Mouse (Mus musculus) thymus, adult 2 months (tissue): Measurements from ENCODE around the gene Hpcal4. TPM values are rescaled to one million over a fixed set of nuclear protein-coding genes. Genes with fewer than 3 reads are reported as not detected.
A peak's percentile ranks its signal among the peaks of the same experiment; 100 is the strongest.

Experiments used
- DNase-seq: peaks from one replicate; pipeline ENCODE4 v3.0.0; 2021
- H3K27ac ChIP-seq: fragments of 200-500 bp; 2 replicates; pipeline ENCODE4 v1.5.1; 2012; ENCODE audit warnings: low read length, control low read depth; ENCODE audit not compliant: control insufficient read depth, insufficient read depth
- H3K27me3 ChIP-seq: fragments of 200-500 bp; 2 replicates; pipeline ENCODE4 v1.6.1; 2012; ENCODE audit warnings: mild to moderate bottlenecking, low read length, moderate library complexity, mixed read lengths; ENCODE audit not compliant: control insufficient read depth, insufficient read depth
- H3K36me3 ChIP-seq: fragments of 200-500 bp; 2 replicates; pipeline ENCODE4 v1.6.1; 2012; ENCODE audit warnings: mild to moderate bottlenecking, low read length, moderate library complexity; ENCODE audit not compliant: control insufficient read depth, insufficient read depth
- H3K4me1 ChIP-seq: fragments of 200-500 bp; replicated peaks from 2 replicates; pipeline ENCODE4 v1.6.1; 2012; ENCODE audit warnings: low read length; ENCODE audit not compliant: control insufficient read depth, insufficient read depth
- H3K4me3 ChIP-seq: fragments of 200-500 bp; 2 replicates; pipeline ENCODE4 v1.5.1; 2012; ENCODE audit warnings: mild to moderate bottlenecking, low read length, control low read depth, moderate library complexity; ENCODE audit not compliant: control insufficient read depth, insufficient read depth
- CTCF ChIP-seq: fragments of 200-500 bp; IDR thresholded peaks from 2 replicates; pipeline ENCODE4 v1.5.1; 2012; ENCODE audit warnings: mild to moderate bottlenecking, control low read depth, low read length, moderate library complexity, borderline replicate concordance; ENCODE audit not compliant: control insufficient read depth, poor library complexity, insufficient read depth; ENCODE audit errors: extremely low read depth
- POLR2A ChIP-seq: fragments of 200-500 bp; IDR thresholded peaks from 2 replicates; pipeline ENCODE4 v1.6.1; 2012; ENCODE audit warnings: mild to moderate bottlenecking, low read length, control low read depth, moderate library complexity; ENCODE audit not compliant: control insufficient read depth, poor library complexity, insufficient read depth; ENCODE audit errors: extremely low read depth
- WGBS: fragments of 180-500 bp; shearing (Covaris S2); methylation state at CpG from one replicate; pipeline ENCODE4 v1.1.7; 2018; 5-methylcytosine and 5-hydroxymethylcytosine counted together
- polyA plus RNA-seq: library from polyadenylated mRNA; depleted of rRNA; stranded (reverse); fragments of >200 nt; gene quantifications from 2 replicates; pipeline ENCODE4 v1.2.3, GENCODE M21; 2012

Hpcal4 gene
- polyA plus RNA-seq, 1 experiment, result 0.30 TPM

- no peak overlapping the region for H3K4me3 ChIP-seq
- WGBS, result 80% methylated on average over 4 of the region's 4 CpGs
- H3K4me1 ChIP-seq, result no peaks in the 10 kb centered on the region
- no peak for DNase-seq
- H3K27me3 ChIP-seq, result no peaks in the 10 kb centered on the region; the same call in 1 of the 2 replicates
- no peak overlapping the region for H3K27ac ChIP-seq
- TF ChIP-seq POLR2A, result no peak
- TF ChIP-seq CTCF, result no peak
- H3K36me3 ChIP-seq, result no peaks in the 10 kb centered on the region
Observed at GRCm38 (mm10) chr4:123227707-123228106, 44.7 kb downstream of the Hpcal4 start.

GRCm38 (mm10) chr4:123228270-123228669 lies 45.2 kb downstream of the Hpcal4 start:
- Histone ChIP-seq H3K27me3 (no peaks in the 10 kb centered on the region; the same call in 1 of the 2 replicates), H3K4me3 (no peak overlapping the region), H3K4me1 (peaks cover 4% of the 10 kb centered on the region; the same call in 1 of the 2 replicates), H3K36me3 (no peaks in the 10 kb centered on the region), H3K27ac (no peak overlapping the region)
- WGBS, result 55% methylated on average over 2 of the region's 2 CpGs
- TF ChIP-seq CTCF (no peak), POLR2A (no peak)
- no peak for DNase-seq

GRCm38 (mm10) chr4:123229166-123229565 lies 46.1 kb downstream of the Hpcal4 start:
- Histone ChIP-seq H3K36me3 (no peaks in the 10 kb centered on the region), H3K27me3 (no peaks in the 10 kb centered on the region; the same call in 1 of the 2 replicates), H3K4me3 (no peak overlapping the region), H3K4me1 (peaks cover 12% of the 10 kb centered on the region), H3K27ac (no peak overlapping the region)
- 91% methylated on average over 11 of the region's 11 CpGs for WGBS
- no peak for DNase-seq
- TF ChIP-seq POLR2A (no peak), CTCF (no peak)

DNA sequence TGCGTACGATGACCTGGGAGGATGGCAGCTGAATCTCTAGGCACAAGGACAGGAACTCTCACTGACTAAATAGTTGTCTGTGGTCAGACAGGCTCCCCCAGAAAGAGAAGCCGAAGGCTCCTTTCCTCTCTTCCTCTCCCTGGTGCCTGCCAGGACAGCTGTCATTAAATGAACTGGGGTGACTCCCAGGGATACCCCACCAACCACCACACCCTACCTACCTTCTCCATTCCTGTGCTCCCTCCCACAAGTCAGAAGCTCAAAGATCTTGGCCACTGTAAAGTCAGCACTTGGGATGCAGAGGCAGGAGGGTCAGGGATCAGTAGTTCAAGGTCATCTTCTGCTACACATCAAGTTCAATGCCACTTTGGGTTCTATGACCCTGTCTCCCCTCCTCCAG lies 49.8 kb downstream of the Hpcal4 start:
- Histone ChIP-seq H3K36me3 (no peaks in the 10 kb centered on the region), H3K27me3 (no peaks in the 10 kb centered on the region; the same call in 1 of the 2 replicates), H3K4me1 (peaks cover 31% of the 10 kb centered on the region), H3K4me3 (no peak overlapping the region), H3K27ac (no peak overlapping the region)
- TF ChIP-seq CTCF (no peak), POLR2A (no peak)
- DNase-seq, result no peak
- 31% methylated on average over 3 of the region's 3 CpGs for WGBS

DNA sequence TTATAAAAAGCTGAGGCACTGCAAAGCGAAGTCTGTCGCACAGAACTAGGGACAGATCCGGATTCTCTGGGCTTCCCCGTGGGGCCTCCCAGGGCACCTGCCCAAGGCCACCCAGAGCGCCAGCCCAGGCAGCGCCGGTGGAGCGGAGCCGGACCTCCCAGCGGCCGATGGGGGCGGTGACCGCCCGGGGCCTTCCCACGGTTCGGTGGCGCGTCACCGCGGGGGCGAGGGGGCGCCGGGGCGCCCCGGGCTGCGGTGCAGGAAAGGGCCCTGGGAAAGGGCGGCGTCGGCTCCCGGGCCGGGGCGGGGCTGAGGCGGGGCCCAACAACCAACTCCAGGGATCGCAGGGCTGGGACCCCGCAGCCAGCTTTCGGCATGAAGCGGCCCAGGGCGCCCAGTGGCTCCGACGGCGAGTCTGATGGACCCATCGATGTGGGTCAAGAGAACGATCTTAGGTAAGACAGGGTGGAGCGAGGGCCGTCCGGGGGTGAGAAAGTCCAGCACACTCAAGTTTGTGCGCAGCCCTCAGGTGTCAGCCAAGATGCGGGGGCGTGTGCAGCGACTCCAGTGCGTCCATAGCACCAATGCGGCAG lies 50.6 kb downstream of the Hpcal4 start, which contains the start of gene Heyl:
TSS of gene Heyl (plus strand) at position 65 of the 593 bp plus-strand sequence.
- Histone ChIP-seq H3K27ac (no peak within 1 kb of the TSS), H3K36me3 (no peaks in the 10 kb centered on the region), H3K27me3 (no peaks in the 10 kb centered on the region; the same call in 1 of the 2 replicates), H3K4me3 (peak within 1 kb of the TSS; percentile 36), H3K4me1 (peaks cover 31% of the 10 kb centered on the region)
- TF ChIP-seq POLR2A (no peak), CTCF (no peak)
- WGBS, result 9% methylated on average over 51 of the region's 52 CpGs
- DNase-seq, result peak; percentile 18

DNA sequence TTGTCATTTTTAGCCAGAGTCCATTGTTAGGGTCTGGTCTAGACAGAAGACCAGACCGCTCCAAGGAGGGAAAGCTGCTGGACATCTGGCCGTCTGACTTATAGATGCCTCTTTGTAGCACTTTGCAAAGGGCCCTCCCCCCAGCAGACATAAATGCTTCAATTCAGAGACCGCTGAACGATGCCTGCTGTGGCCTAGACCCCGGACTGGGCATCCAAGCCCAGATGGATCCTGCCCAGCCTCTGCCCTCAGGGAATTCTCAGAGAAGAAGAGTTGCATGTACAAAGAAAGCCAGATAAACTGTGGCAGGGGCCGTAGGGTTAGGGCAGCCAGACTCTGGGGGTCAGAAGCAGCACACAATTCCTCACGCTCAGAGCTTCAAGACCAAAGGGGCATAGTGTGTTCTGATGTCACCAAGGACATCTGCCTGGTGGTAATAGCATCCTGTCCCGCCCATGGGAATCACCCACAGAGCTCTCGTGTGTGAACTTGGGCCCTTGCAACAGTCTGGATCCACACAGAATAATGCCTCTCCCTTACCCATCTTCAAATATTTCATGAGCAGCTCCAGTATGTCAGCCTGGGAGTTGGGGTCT lies 52.9 kb downstream of the Hpcal4 start:
- Histone ChIP-seq H3K4me1 (peaks cover 46% of the 10 kb centered on the region), H3K4me3 (no peak overlapping the region), H3K36me3 (no peaks in the 10 kb centered on the region), H3K27me3 (peaks cover 6% of the 10 kb centered on the region; the same call in 1 of the 2 replicates), H3K27ac (peak overlapping the region; percentile 6; the same call in 1 of the 2 replicates)
- no peak for TF ChIP-seq CTCF
- no peak for TF ChIP-seq POLR2A
- 68% methylated on average over 9 of the region's 9 CpGs for WGBS
- no peak for DNase-seq
